Mouse (Mus musculus): ENCODE measurements at regions not wholly inside any gene's neighbourhood (a gene's known extent, or its start where the extent isn't known, plus 50 kb on each side); places are given as distances from the start of the nearest gene placed in this dataset.

GRCm38 (mm10) chr9:68402176-68402845 lies 251.3 kb upstream of the Rora start:
- TF ChIP-seq CTCF (IDR thresholded peaks at IDR 0.05; ENCODE audit: borderline replicate concordance, insufficient read depth, low read depth, low read length), result no peak
- no peak for TF ChIP-seq POLR2A (IDR thresholded peaks at IDR 0.05; ENCODE audit: borderline replicate concordance, insufficient read depth, low read length)
